Mouse (Mus musculus) bone marrow, adult 2 months (tissue): Measurements from ENCODE around the gene Trpm5. TPM values are rescaled to one million over a fixed set of nuclear protein-coding genes. Genes with fewer than 3 reads are reported as not detected.
A peak's percentile ranks its signal among the peaks of the same experiment; 100 is the strongest.

Source experiments
- H3K27ac ChIP-seq: fragments of 200-500 bp; 2 replicates; pipeline ENCODE4 v1.5.1; 2012; ENCODE audit warnings: low read depth, mild to moderate bottlenecking, control low read depth, inconsistent platforms, low read length; ENCODE audit not compliant: control insufficient read depth, poor library complexity, insufficient read depth
- H3K4me1 ChIP-seq: fragments of 200-500 bp; 2 replicates; pipeline ENCODE4 v1.6.1; 2011; ENCODE audit warnings: low read length; ENCODE audit not compliant: control insufficient read depth, insufficient read depth
- H3K4me3 ChIP-seq: fragments of 200-500 bp; replicated peaks from 2 replicates; pipeline ENCODE3; 2011; ENCODE audit warnings: mild to moderate bottlenecking, low read depth, low read length, control low read depth; ENCODE audit not compliant: control insufficient read depth
- CTCF ChIP-seq: fragments of 200-500 bp; IDR thresholded peaks from 2 replicates; pipeline ENCODE4 v1.5.1; 2011; ENCODE audit warnings: low read length, control low read depth; ENCODE audit not compliant: control insufficient read depth, insufficient read depth
- POLR2A ChIP-seq: fragments of 200-500 bp; IDR thresholded peaks from 2 replicates; pipeline ENCODE4 v1.6.1; 2011; ENCODE audit warnings: low read depth, mild to moderate bottlenecking, control low read depth, low read length, borderline replicate concordance; ENCODE audit not compliant: control insufficient read depth
- WGBS: fragments of 180-500 bp; shearing (Covaris S2); methylation state at CpG from one replicate; pipeline ENCODE4 v1.1.7; 2018; 5-methylcytosine and 5-hydroxymethylcytosine counted together
- polyA plus RNA-seq: library from polyadenylated mRNA; stranded (reverse); fragments of >200 nt; gene quantifications from 2 replicates; pipeline ENCODE4 v1.2.4, GENCODE M21; 2011; ENCODE audit warnings: low replicate concordance; ENCODE audit not compliant: missing spikeins, insufficient read depth, insufficient read length

Gene Trpm5
- polyA plus RNA-seq, 1 experiment: not detected

GRCm38 (mm10) chr7:143053961-143054611, 40.4 kb downstream of the Trpm5 start:
- WGBS: 25% methylated on average over 11 of the region's 11 CpGs
- H3K27ac ChIP-seq: no peak overlapping the region
- H3K4me3 ChIP-seq: peak overlapping the region; percentile 94
- peaks cover 17% of the 10 kb centered on the region for H3K4me1 ChIP-seq
- no peak for TF ChIP-seq CTCF
- no peak for TF ChIP-seq POLR2A

- H3K4me1 ChIP-seq: peaks cover 15% of the 10 kb centered on the region
- under 1% methylated on average over 46 of the region's 46 CpGs for WGBS
- TF ChIP-seq POLR2A (no peak), CTCF (peak; percentile 21; the same call in 1 of the 2 replicates)
- H3K4me3 ChIP-seq: peak overlapping the region; percentile 94
- H3K27ac ChIP-seq: peak overlapping the region; percentile 86
Observed at GRCm38 (mm10) chr7:143053008-143053899, 41.2 kb downstream of the Trpm5 start.

GRCm38 (mm10) chr7:143052626-143053007, 41.8 kb downstream of the Trpm5 start, which contains the start of gene Cd81:
Gene Cd81, plus strand, starts transcription at chr7:143052739.
- peak within 1 kb of the TSS; percentile 86 for H3K27ac ChIP-seq
- peaks cover 9% of the 10 kb centered on the region for H3K4me1 ChIP-seq
- TF ChIP-seq POLR2A: peak; percentile 92
- no peak for TF ChIP-seq CTCF
- peak within 1 kb of the TSS; percentile 94 for H3K4me3 ChIP-seq
- WGBS: under 1% methylated on average over 37 of the region's 37 CpGs

GRCm38 (mm10) chr7:143051316-143051715, 43.1 kb downstream of the Trpm5 start:
- H3K27ac ChIP-seq: no peak overlapping the region
- no peak overlapping the region for H3K4me3 ChIP-seq
- no peak for TF ChIP-seq CTCF
- no peak for TF ChIP-seq POLR2A
- 32% methylated on average over 2 of the region's 2 CpGs for WGBS
- H3K4me1 ChIP-seq: peaks cover 6% of the 10 kb centered on the region

GRCm38 (mm10) chr7:143049841-143050816, 44.3 kb downstream of the Trpm5 start:
- TF ChIP-seq CTCF (no peak), POLR2A (no peak)
- no peak overlapping the region for H3K27ac ChIP-seq
- no peak overlapping the region for H3K4me3 ChIP-seq
- WGBS: 72% methylated on average over 3 of the region's 3 CpGs
- peaks cover 5% of the 10 kb centered on the region; the same call in 1 of the 2 replicates for H3K4me1 ChIP-seq

- H3K27ac ChIP-seq: no peak overlapping the region
- no peak for TF ChIP-seq CTCF
- TF ChIP-seq POLR2A: no peak
- H3K4me3 ChIP-seq: no peak overlapping the region
- H3K4me1 ChIP-seq: peaks cover 5% of the 10 kb centered on the region; the same call in 1 of the 2 replicates
- WGBS: 79% methylated on average over 3 of the region's 3 CpGs
Observed at GRCm38 (mm10) chr7:143049331-143049730, 45.1 kb downstream of the Trpm5 start.

GRCm38 (mm10) chr7:143046358-143046757, 48.1 kb downstream of the Trpm5 start:
- Histone ChIP-seq H3K4me3 (no peak overlapping the region), H3K4me1 (peaks cover 7% of the 10 kb centered on the region), H3K27ac (peak overlapping the region; percentile 9; the same call in 1 of the 2 replicates)
- 43% methylated on average over 7 of the region's 7 CpGs for WGBS
- TF ChIP-seq POLR2A: no peak
- TF ChIP-seq CTCF: no peak

- H3K4me3 ChIP-seq: no peak overlapping the region
Observed at GRCm38 (mm10) chr7:143044826-143045206, 49.6 kb downstream of the Trpm5 start.

More at GRCm38 (mm10) chr7:143044826-143045206, 49.6 kb downstream of the Trpm5 start:
- no peak for TF ChIP-seq CTCF
- TF ChIP-seq POLR2A: no peak
- Histone ChIP-seq H3K4me1 (peaks cover 7% of the 10 kb centered on the region), H3K27ac (no peak overlapping the region)
